Mouse (Mus musculus): Measurements from ENCODE around the gene Slc35a5.

Gene Slc35a5

DNA sequence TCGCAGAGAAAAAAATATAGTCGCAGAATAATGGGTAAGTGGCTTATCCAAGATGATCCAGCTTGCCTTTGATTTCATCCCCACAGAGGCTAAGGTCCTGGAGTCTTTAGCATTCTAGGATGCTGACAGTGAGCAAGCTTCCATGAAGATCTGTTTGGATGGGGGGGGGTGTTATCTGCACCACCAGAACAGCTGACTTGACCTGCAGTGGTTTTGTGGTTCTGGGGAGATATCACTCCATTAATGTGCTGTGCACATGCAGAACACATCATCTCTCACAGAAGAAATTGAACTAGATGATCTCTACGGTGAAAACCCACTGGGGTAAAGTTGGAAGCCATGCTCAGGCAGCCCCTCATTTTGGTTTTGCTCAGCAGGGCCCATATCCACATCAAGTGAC, 41.3 kb downstream of the Slc35a5 start:
- DNase-seq (ENCODE audit: low spot score in 2 of 2), result no peak

DNA sequence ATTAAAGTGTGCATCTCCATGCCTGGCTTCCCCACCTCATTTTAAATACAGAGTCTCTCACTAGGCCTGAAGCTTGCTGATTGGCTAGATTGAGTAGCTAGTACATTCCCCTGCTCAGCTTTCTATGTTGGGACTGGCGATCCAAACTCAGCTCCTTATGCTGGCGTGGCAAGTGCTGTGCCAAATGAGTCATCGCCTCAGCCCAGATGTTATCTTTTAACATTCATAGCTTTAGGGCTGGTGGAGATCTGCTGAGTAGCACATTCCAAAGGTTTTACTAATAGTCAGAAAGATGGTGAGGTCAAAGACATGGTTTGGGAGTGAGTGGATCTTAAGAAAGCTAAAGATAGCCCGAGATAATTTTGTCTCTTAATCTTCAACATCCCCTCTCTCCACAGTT, 48.0 kb downstream of the Slc35a5 start:
- no peak for DNase-seq (ENCODE audit: low spot score in 2 of 2)

DNA sequence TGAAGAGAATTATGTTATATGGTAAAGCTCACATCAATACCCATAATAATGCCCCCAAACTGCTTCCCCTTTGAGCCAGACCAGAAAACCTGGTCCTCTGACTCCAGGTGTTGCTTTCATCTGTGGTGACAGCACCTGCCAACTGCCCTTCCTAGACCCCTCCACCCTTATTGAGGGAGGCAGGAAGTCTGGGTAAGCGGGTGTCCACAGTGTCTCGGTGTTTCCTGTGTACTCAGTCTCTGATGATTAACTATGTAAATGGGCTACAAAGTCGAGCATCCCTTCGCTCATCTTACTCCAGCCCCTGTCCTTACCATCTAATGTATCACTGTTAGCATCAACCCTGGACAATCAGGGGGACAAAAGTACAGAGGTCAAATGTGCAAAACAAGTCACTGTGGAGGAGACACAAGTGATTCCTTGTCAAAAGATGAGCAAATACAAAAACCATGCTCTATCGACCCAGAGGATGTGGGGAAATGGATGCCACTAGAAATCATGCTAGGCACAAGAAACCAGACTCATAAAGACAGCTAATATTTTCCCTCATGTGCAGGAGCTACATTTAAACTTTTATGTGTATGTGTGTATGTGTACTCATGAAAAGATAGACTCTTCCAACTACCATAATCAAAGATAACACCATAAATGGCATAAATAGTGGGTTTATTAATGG, 50.2 kb downstream of the Slc35a5 start:
- DNase-seq (ENCODE audit: low spot score in 2 of 2), result no peak

DNA sequence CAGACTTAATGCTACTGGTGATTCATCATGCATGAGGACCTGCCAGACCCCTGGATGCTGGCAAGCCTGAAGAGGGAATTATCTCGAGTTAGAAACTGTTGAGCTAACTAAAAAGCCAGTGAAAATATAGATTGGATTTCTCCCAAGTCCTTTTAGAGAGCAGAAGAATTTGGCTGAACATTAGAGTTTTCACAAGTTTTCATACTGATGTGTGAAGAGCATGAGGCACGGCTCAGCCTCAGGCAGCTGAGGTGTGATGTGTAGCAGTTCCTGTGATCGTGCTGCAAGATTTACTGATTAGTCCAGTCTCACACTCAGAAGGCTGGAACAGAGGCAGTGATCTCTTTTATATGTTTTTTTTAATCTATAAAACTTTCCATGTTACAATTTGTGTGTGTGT, 53.5 kb downstream of the Slc35a5 start:
- no peak for DNase-seq (ENCODE audit: low spot score in 2 of 2)

DNA sequence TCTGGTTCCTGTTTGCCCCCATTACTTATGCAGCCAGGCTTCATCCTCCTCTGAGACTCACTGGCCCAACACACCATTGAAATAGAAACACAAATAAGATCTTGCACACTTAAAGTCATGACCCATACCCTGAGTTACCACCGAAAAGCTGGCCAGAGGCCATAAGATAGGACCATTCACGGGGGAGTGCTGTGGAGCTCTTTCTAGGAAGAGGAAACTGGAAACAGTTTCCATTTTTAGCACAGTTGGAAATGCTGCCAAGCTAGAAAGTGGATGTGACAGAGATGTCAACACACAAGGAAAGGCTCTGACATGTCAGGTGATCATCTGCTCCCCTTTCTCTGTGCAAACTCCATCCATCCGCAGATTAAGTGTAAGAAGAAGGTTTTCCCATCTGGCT, 57.6 kb downstream of the Slc35a5 start:
- no peak for DNase-seq (ENCODE audit: low spot score in 2 of 2)

DNA sequence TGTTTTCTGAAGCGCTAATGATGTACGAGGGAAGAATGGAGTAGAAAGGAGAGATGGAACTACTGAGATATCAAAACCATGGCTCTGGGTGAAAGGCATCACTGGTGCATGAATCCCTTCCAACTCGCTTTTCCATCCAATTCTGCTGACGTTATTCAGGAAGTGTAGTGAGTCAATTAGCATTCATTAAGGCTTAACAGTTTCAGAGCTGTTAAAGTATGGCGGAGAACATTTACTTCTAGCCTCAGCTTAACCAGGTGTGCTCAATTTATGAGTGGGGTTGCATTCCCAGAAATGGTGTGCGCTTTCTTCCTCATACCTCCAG, 59.7 kb downstream of the Slc35a5 start:
- DNase-seq (ENCODE audit: low spot score in 2 of 2), result no peak

DNA sequence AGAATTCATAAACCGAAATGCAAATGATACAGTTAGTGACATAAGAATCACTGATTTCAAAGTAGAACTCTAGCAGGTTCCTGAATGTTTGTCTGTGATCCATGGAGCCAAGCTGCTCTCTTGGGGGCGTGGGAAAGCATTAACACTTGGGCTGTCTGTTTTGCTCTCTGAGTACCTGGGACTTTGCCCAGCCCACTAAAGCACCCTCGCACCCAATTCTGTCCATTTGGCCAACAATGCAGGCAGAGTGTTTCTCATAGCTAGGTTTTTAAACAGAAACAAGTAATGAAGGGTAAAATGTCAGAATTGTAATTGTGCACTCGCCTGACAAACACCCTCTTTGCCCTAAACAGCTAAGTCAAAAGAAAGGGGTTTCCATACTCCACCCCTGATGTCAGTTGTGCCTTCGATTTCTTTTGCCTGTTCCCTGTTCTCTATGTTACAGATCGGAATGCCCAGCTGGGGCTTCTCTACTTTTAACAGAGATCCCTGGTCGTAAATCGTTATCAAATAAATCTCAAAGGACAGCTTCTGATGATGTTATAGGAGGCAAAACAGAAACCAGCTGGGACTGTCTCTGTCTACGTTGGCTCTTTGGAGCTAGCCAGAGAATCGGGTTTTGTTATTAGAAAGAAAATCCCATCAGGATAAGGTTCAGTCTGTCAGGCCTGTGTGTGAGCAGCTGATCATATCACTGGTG, 60.2 kb downstream of the Slc35a5 start:
- DNase-seq (ENCODE audit: low spot score in 2 of 2), result no peak

DNA sequence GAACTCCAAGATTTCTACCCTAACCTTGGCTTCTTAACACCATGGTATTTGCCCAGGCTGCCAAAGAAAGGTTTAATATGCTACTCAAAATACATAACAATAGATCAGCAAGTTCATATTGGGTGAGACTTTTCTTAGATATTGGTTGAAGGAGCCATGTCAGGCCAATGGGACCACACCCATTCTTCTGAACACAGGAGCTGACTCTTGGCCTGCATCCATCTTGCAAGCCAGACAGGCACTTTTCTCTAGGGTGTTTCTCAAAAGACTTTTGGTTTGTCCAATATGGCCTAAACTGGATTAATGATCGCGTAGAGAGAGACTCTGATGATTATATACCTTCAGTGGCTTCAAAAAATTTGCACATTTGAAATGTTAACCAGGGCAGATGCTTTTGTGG, 61.0 kb downstream of the Slc35a5 start:
- no peak for DNase-seq (ENCODE audit: low spot score in 2 of 2)

DNA sequence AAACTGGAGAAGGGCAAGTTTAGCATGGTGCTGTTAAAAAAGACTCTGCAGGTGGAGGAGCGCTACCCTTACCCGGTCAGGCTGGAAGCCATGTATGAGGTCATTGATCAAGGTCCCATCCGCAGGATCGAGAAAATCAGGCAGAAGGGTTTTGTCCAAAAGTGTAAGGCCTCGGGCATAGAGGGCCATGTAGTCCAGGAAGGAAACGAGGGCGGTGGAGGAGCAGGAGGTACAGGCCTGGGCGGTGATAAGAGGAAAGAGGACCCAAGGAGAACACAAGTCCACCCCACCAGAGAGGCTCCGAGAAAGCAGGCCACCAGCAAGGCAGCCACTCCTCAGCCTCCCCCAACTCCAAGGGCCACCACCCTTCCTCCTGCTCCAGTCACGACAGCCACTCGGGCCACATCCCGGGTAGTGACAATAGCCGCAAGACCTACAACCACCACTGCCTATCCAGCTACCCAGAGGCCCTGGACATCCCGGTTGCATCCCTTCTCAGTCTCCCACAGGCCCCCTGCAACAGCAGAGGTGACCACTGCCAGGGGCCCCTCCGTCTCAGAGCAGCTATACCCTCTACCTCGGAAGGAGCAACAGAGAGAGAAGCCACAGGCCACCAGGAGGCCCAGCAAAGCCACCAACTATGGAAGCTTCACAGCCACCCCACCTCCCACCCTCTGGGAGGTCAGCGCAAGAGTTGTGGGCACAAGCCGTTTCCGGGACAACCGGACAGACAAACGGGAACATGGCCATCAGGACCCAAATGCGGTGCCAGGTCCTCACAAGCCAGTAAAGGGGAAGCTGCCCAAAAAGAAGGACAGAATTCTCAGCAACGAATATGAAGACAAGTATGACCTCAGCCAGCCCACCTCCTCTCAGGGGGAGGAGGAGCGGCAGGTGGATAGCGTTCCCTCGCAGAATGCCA, 62.7 kb downstream of the Slc35a5 start:
- DNase-seq (ENCODE audit: low spot score in 2 of 2), result no peak

DNA sequence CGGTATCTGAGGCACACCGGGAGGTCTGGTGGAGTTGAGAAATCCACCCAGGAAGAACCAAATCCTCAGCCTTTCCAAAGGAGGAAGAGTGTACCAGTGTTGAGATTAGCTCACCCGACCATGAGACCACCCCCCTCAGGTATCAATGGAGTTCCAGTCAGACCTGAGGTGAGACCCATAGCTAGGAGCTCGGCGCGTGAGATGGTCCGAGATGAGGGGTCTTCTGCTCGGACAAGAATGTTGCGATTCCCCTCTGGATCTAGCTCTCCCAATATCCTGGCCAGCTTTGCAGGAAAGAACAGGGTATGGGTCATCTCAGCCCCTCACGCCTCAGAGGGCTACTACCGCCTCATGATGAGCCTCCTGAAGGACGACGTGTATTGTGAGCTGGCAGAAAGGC, 63.5 kb downstream of the Slc35a5 start:
- DNase-seq (ENCODE audit: low spot score in 2 of 2), result no peak

DNA sequence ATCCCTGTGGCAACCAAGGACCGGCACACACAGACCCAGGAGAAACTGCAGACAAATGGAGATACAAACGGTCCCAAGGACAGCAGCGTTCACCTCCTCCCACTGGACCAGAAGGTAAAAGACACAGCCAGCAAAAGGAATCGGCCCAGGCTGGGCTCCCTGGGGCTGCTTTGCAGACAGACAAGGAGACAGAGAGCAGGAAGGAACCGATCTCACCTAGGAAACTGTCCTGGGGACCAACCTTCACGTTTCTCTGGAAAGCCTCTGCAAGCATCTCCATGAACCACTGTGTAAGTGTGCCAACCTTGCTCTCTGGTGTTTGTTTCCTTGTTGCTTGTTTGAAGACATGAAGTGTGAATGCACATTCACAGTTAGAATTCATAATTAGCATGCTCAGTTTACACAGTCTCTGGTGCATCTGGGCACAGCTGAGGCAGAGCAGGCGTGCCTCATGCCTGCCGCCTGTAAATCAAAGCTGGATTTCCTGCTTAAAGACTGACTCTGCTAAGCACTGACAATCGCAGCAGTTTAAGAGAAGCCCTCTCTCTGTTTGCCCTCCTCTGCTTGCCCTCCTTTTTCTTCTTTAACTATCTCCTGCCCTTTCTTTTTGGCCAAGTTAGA, 64.3 kb downstream of the Slc35a5 start:
- DNase-seq (ENCODE audit: low spot score in 2 of 2), result no peak

DNA sequence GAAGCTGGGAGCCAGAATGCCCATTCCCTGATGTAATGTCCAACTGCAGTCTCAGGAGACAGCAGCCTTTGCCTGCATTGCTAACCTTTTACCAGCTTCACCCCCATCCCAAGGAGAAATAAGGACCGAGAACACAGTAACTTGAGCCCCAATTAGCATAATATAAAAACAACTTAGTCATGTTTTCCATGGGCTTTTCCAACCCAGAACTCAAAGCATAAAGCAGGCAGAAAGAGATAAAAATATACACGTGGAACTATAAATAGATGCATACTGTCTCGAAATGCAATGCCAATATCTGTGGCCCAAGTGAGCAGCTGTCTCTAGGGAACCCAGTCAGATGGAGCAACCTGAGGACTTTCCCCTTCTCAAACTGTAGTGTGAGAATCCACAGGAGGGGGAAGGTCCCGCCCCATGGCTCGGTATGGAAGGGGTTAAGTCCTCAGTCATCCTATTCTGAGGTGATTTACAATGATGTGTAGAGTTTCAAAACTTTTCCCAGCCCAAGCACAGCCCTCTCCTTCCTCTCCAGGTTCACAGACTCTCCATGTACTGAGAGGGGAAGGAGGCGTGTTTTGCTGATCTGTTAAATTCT, 65.3 kb downstream of the Slc35a5 start, which contains the start of gene Ccdc80:
Gene Ccdc80 (plus strand): TSS at position 266 of the 595 bp plus-strand sequence.
- DNase-seq (ENCODE audit: low spot score in 2 of 2), result no peak

DNA sequence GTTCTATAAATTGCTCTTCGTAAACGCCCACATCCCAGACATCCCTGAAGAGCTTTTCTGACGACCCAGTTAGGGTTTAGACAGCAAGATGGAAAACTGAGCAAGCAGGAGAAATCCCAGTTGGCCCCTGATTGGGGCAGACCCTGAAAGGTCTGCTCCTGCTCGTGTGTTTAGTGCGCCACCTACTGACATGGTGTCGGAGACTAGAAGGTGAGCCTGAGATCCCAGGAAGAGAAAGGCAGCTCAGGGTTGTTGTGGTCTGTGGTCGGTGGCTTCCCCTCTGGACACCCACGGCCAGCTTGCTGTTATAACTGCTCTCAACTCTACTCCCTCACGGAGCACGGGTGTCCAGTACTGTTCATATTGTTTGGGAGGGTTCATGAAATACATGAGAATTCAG, 68.5 kb downstream of the Slc35a5 start:
- DNase-seq (ENCODE audit: low spot score in 2 of 2), result peak in 1 of 2 experiments; percentile 64
